Mouse (Mus musculus) neural tube, embryonic 15.5 days (tissue): ENCODE measurements at regions not wholly inside any gene's neighbourhood (a gene's known extent, or its start where the extent isn't known, plus 50 kb on each side); places are given as distances from the start of the nearest gene placed in this dataset.

ENCODE experiments used
- ATAC-seq: fragments of 200-750 bp; cut with Nextera tagmentation; 2 replicates; pipeline ENCODE4 v1.8.0; 2017; ENCODE audit warnings: mild to moderate bottlenecking, moderate TSS enrichment, moderate library complexity; ENCODE audit not compliant: low FRiP score
- H3K27ac ChIP-seq: fragments of 300-500 bp; sonication (generic); replicated peaks from 2 replicates; pipeline ENCODE4 v1.5.1; 2015; ENCODE audit warnings: mild to moderate bottlenecking, inconsistent platforms
- H3K27me3 ChIP-seq: fragments of 300-500 bp; sonication (generic); replicated peaks from 2 replicates; pipeline ENCODE4 v1.6.1; 2015; ENCODE audit warnings: inconsistent platforms
- H3K36me3 ChIP-seq: fragments of 300-500 bp; sonication (generic); 2 replicates; pipeline ENCODE4 v1.6.1; 2015; ENCODE audit warnings: inconsistent platforms
- H3K4me1 ChIP-seq: fragments of 300-500 bp; sonication (generic); 2 replicates; pipeline ENCODE4 v1.6.1; 2015; ENCODE audit warnings: inconsistent platforms
- H3K4me2 ChIP-seq: fragments of 300-500 bp; sonication (generic); 2 replicates; pipeline ENCODE4 v1.6.1; 2015; ENCODE audit warnings: inconsistent platforms, mild to moderate bottlenecking, moderate library complexity
- H3K4me3 ChIP-seq: fragments of 300-500 bp; sonication (generic); replicated peaks from 2 replicates; pipeline ENCODE4 v1.5.1; 2015; ENCODE audit warnings: mild to moderate bottlenecking, inconsistent platforms
- H3K9ac ChIP-seq: fragments of 300-500 bp; sonication (generic); replicated peaks from 2 replicates; pipeline ENCODE4 v1.6.1; 2015; ENCODE audit warnings: mild to moderate bottlenecking, inconsistent platforms
- H3K9me3 ChIP-seq: fragments of 300-500 bp; sonication (generic); replicated peaks from 2 replicates; pipeline ENCODE4 v1.6.1; 2016; ENCODE audit warnings: inconsistent platforms
- WGBS: fragments of 180-500 bp; shearing (Covaris S2); methylation state at CpG from one replicate; pipeline ENCODE4 v1.1.7; 2015; ENCODE audit warnings: mixed read lengths; 5-methylcytosine and 5-hydroxymethylcytosine counted together

DNA sequence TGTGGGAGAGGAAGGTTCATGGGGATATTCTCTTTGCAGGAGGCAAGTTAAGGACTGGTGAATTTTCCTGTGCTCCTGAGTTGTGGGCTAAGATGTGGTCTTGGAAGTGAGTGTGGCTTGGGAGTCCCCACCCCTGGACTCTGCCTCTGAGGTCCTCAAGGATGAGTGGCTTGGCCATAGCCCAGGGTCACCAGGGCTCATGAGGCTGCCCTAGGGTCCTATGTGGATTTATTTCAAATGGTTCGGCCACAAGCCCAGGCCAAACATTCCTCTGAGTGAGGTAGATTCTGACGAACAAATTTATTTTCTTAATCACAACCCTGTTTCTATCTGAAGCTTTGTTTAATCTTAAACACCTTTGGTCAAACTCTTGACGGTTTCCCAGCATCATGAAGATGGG, 98.4 kb downstream of the Gm10604 start:
- H3K4me1 ChIP-seq: peaks cover 6% of the 10 kb centered on the region
- no peak overlapping the region for H3K27ac ChIP-seq
- no peak for ATAC-seq
- no peaks in the 10 kb centered on the region for H3K27me3 ChIP-seq
- H3K9ac ChIP-seq: no peak overlapping the region
- H3K9me3 ChIP-seq: no peaks in the 10 kb centered on the region
- no peaks in the 10 kb centered on the region for H3K36me3 ChIP-seq
- no peak overlapping the region for H3K4me2 ChIP-seq
- H3K4me3 ChIP-seq: no peak overlapping the region
- WGBS: 91% methylated on average over 3 of the region's 3 CpGs

DNA sequence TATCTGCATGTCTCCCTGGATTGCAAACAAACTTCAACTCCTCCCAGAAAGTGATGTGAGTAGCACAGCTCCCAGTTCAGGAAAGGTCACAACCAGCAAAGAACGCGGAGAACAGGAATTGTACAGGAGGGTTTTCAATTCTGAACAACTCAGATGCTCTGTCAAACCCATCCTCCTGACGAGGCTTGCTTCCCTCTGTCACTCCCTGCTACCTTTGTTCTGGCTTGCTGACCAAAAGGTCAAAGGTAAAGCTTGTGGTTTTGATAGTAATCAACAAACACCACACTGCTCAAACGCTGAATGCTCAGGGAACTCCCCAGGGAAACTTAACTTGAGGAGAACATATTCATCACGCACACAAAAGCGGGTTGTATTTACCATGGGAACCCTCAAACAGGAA, 102.4 kb downstream of the Gm10604 start:
- no peak overlapping the region for H3K4me3 ChIP-seq
- H3K36me3 ChIP-seq: no peaks in the 10 kb centered on the region
- no peaks in the 10 kb centered on the region for H3K4me1 ChIP-seq
- no peak overlapping the region for H3K9ac ChIP-seq
- WGBS: 80% methylated on average over 6 of the region's 6 CpGs
- no peaks in the 10 kb centered on the region for H3K9me3 ChIP-seq
- ATAC-seq: no peak
- H3K4me2 ChIP-seq: no peak overlapping the region
- no peak overlapping the region for H3K27ac ChIP-seq
- H3K27me3 ChIP-seq: no peaks in the 10 kb centered on the region

DNA sequence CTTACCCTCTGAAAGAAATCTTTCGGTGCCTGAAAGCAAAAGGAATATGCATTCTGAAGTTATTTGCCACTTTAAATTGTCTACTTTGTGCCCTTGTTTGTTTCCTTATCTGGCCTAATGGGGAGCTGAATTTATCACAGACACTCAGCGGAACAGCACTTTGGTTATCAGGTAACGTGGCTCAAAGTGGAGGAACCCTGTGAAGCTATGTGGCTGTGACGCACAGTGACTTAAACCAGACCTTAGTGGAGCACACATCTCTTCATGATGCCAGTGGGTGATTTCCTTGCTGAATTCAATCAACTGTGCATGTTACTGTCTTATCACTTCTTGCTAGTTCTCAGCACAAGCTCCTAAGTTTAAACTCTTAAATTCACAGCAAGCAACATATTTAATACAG, 103.1 kb downstream of the Gm10604 start:
- Histone ChIP-seq H3K27me3 (no peaks in the 10 kb centered on the region), H3K27ac (no peak overlapping the region), H3K36me3 (no peaks in the 10 kb centered on the region), H3K4me2 (no peak overlapping the region), H3K4me3 (no peak overlapping the region), H3K4me1 (no peaks in the 10 kb centered on the region), H3K9ac (no peak overlapping the region), H3K9me3 (no peaks in the 10 kb centered on the region)
- 87% methylated on average over 4 of the region's 4 CpGs for WGBS
- no peak for ATAC-seq

DNA sequence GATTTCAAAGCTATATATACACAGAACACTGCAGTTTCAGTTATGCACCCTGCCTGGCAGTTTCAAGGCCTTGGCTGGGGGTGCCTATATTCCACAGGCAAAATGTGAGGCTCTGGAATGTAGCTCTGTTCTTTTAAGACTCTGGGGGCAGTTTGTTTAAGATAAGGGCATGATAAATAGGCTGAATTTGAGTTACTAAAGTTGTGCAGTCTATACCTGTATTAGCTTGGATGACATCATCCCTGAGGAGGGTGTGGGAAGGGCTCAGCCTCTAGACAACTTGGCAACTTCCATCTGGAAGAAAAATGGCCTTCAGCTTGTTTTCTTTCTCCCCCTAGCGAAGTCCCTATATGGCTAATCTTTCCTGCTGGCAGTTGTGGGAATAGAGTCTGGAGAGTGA, 105.1 kb downstream of the Gm10604 start:
- no peak overlapping the region for H3K4me2 ChIP-seq
- WGBS: 89% methylated on average over 1 of the region's 1 CpGs
- no peak overlapping the region for H3K4me3 ChIP-seq
- ATAC-seq: no peak
- H3K27ac ChIP-seq: no peak overlapping the region
- H3K27me3 ChIP-seq: no peaks in the 10 kb centered on the region
- H3K36me3 ChIP-seq: no peaks in the 10 kb centered on the region
- H3K4me1 ChIP-seq: no peaks in the 10 kb centered on the region
- no peak overlapping the region for H3K9ac ChIP-seq
- H3K9me3 ChIP-seq: no peaks in the 10 kb centered on the region

DNA sequence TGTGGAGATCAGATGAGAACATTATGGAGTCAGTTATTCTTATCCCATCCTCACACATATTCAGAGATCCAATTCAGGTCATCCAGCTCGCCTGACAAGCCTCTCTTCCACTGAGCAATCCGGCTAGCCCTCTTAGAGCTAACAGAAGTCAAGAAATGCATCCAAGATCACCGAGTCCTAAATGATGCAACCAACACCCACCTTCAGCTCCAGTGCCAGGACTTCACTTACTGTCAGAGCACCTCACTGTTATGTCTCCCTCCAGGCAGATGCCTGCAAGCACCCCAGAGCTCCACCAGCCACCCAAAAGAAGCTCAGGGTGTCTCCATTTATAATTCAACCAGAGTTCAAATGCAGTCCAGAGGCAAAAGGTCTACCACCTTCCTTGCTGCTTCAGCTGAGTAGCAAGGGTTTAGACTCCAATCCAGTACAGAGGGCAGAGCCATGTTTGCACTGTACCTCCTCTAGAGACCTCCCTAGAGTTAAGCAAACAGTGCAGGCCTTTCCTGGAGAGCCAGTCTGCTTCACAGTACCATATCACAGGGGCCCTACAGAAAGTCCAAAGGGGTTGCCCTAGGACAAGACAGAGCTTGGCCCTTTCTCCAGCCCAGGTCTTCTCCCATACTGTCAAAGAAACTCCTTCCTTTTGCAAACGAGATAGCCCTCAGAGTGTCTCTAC, 106.3 kb downstream of the Gm10604 start:
- H3K27ac ChIP-seq: no peak overlapping the region
- WGBS: 78% methylated on average over 4 of the region's 4 CpGs
- no peaks in the 10 kb centered on the region for H3K36me3 ChIP-seq
- no peak overlapping the region for H3K4me3 ChIP-seq
- no peaks in the 10 kb centered on the region for H3K4me1 ChIP-seq
- ATAC-seq: no peak
- H3K9me3 ChIP-seq: no peaks in the 10 kb centered on the region
- no peak overlapping the region for H3K4me2 ChIP-seq
- H3K27me3 ChIP-seq: no peaks in the 10 kb centered on the region
- no peak overlapping the region for H3K9ac ChIP-seq

DNA sequence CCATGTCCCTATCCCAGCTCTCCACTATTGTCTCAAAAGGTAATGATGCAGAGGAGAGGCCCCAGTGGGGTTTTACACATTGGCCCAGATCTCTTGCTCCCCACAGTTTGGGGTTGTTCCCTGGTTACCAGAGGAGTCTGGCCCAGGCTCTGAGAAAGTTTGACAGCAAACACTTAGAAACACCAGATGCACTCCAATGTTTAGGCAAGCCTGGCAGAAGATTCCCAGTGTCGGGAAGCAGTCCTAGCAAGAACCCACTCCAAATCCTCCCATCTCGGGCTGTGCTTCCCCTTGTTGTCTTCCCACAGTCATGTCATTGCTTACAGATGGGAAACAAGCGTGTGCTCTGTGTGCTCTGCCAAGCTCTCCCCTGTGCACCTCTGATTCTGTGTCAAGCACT, 109.0 kb downstream of the Gm10604 start:
- no peak overlapping the region for H3K4me3 ChIP-seq
- no peaks in the 10 kb centered on the region for H3K4me1 ChIP-seq
- H3K27me3 ChIP-seq: no peaks in the 10 kb centered on the region
- no peak overlapping the region for H3K27ac ChIP-seq
- no peaks in the 10 kb centered on the region for H3K36me3 ChIP-seq
- no peak for ATAC-seq
- H3K4me2 ChIP-seq: no peak overlapping the region
- no peak overlapping the region for H3K9ac ChIP-seq
- H3K9me3 ChIP-seq: no peaks in the 10 kb centered on the region
- 79% methylated on average over 3 of the region's 3 CpGs for WGBS

DNA sequence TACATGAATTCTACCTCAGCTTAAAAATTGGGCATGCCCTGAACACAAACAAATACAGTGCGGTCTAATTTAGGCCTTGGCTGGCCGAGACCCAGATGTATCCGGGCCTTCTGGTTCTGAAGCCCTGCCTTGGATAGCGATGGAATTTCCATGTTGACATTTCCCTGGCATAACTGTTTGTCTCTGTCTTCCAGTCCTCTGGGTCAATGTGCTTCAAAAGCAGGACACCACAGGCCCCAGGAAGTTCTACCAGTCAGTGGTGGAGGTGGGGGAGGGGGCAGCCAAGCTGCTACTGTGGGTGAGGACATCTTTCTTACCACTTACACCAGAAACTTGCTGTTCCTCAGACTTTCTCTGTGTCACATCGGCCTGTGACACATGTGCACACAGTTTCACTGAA, 111.3 kb downstream of the Gm10604 start:
- no peak overlapping the region for H3K4me3 ChIP-seq
- H3K9ac ChIP-seq: no peak overlapping the region
- no peaks in the 10 kb centered on the region for H3K4me1 ChIP-seq
- no peak for ATAC-seq
- no peaks in the 10 kb centered on the region for H3K27me3 ChIP-seq
- H3K27ac ChIP-seq: no peak overlapping the region
- no peaks in the 10 kb centered on the region for H3K36me3 ChIP-seq
- no peak overlapping the region for H3K4me2 ChIP-seq
- 82% methylated on average over 5 of the region's 5 CpGs for WGBS
- no peaks in the 10 kb centered on the region for H3K9me3 ChIP-seq

DNA sequence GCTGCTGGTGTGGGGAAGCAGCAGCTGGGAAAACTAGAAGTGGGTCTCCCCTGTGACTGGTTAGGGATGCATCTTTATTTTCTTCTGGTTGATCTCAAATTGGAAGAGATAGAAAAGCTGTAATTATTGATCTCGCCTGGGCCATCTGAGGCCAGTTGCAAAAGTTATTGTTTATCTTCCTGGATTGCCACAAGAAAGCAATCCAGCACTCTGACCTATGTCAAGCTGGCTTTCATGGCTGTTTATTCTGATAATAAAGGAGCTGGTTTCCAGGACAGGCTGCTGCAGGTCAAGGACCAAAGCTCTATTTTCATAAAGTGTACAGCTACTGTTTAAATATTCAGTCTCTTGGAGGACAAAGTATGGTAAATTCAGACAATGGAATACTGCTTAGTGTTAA, 112.5 kb downstream of the Gm10604 start:
- Histone ChIP-seq H3K4me3 (no peak overlapping the region), H3K4me2 (no peak overlapping the region), H3K4me1 (no peaks in the 10 kb centered on the region), H3K9ac (no peak overlapping the region), H3K9me3 (no peaks in the 10 kb centered on the region), H3K36me3 (no peaks in the 10 kb centered on the region), H3K27me3 (no peaks in the 10 kb centered on the region), H3K27ac (no peak overlapping the region)
- 76% methylated on average over 1 of the region's 1 CpGs for WGBS
- ATAC-seq: no peak
